Mouse (Mus musculus): ENCODE measurements around the gene C1qtnf12.

DNA sequence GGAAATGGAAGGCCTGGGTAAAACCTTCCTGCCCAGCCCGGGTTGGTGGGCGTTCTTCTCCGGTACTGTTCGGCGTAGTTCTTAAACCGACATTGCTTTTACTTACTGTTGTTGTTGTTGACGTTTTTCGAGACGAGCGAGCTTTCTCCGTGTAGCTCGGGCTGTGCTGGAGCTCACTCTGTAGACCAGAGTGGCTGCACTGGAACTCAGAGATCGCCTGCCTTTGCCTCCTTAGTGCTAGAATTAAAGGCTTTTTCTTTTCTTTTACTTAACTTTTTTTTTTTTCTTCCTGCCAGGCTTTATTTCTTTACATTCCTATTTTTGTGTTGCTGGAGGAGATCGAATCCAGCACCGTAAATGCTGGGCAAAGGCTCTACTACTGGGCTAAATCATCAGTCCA lies 31.5 kb downstream of the C1qtnf12 start:
- TF ChIP-seq NRF1 (IDR thresholded peaks at IDR 0.05; ENCODE audit: insufficient read depth, low read depth, low read length, poor library complexity, severe bottlenecking) (no peak), TAL1 (IDR thresholded peaks at IDR 0.05; ENCODE audit: low read length) (no peak), GATA1 (IDR thresholded peaks at IDR 0.05; ENCODE audit: low read depth, low read length) (no peak), CTCF (IDR thresholded peaks at IDR 0.05 in 2 of 3, conservative IDR thresholded peaks at IDR 0.05 in 1 of 3; ENCODE audit: control insufficient read depth in 1 of 3, insufficient read depth in 1 of 3, low read depth in 2 of 3, low read length in 3 of 3, poor library complexity in 1 of 3, severe bottlenecking in 1 of 3) (no peak), POLR2A (IDR thresholded peaks at IDR 0.05; ENCODE audit: control insufficient read depth in 1 of 2, insufficient read depth in 1 of 2, low read depth in 1 of 2, low read length in 2 of 2, poor library complexity in 1 of 2) (no peak), ZMIZ1 (IDR thresholded peaks at IDR 0.05; ENCODE audit: low read depth, low read length) (no peak)

Measured in MEL (cell line).